Mouse (Mus musculus): ENCODE measurements around the gene Map3k20.

Map3k20 gene

DNA sequence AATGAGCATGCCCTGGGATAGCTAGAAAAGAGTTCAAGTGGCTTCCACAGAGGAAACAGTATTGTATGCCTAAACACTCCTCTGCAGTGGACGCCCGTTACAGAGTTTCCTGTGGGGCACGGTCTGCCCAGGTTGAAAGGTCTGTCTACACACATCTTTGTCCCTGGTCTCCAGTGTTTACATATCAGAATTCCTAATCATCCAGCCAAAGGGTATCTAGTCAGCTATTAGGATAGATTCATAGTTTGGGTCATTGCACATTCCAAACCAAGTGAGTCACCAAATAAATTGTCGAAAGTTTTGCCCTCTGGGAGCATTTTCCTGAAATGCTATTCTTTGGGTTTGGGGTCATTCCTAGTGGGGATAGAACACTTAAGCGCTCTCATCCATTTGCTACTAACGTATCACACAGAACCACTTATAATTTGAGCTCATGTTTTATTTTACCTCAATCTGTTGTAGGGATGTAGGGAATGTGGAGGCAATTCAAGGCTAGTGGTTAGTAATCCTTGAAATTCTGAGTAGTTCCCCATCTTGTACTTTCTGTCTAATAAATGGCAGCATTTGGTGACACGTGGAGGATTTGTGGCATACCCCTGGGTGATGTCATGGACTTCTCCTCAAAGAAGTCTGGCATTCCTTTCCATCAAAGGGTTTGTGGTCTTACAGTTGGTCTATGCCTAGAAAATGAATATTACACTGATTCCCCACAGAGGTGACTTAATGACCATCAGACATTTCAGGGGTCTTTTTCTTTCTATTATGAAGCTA, 33.8 kb downstream of the Map3k20 start:
- in situ Hi-C loops (cut with MboI, MseI): no loop called here

DNA sequence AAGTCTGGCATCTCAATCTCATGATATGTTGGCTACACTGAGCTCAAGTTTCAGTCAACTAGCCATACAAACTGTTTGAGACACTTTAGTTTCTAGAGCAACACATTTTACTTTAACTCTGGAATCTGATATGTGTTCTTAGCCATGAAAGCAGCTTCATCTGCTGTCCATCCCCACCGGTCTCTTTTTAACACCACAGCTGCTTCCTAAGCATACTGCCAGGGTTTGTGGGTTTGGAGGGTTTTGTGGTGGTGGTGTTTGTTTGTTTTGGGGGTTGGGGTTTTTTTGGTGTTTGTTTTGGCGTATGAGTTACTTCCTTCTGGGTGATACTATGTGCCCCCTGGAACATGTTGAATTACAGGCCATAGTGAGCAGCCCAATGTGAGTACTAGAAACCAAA, 35.2 kb downstream of the Map3k20 start:
- in situ Hi-C loops (cut with MboI, MseI): loop anchor here in 1 of 2 experiments (10.0 kb wide), 2 partner anchors 76 to 566 kb away; no protein-coding TSS in a partner anchor

DNA sequence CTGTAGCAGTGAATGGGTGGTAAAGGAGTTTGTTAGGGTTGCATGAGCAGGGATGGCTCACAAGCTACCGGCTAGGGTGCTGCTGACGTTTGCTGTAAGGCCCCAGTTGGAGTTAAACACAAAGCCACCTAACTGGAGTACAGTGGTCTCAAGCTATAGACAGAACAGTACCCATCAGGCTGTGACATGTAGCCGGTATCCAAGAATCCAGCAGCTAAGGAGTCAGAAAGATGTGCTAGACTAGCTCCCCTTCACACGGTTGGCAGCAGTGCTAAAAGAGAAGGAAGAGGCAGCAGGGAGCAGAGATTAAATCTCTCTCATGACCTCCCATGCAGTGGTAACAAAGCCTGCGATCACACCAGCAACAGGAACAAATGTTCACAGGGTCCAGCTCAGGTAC, 36.2 kb downstream of the Map3k20 start:
- in situ Hi-C loops (cut with MboI, MseI): loop anchor here in 1 of 2 experiments (10.0 kb wide), 2 partner anchors 77 to 567 kb away; no protein-coding TSS in a partner anchor

DNA sequence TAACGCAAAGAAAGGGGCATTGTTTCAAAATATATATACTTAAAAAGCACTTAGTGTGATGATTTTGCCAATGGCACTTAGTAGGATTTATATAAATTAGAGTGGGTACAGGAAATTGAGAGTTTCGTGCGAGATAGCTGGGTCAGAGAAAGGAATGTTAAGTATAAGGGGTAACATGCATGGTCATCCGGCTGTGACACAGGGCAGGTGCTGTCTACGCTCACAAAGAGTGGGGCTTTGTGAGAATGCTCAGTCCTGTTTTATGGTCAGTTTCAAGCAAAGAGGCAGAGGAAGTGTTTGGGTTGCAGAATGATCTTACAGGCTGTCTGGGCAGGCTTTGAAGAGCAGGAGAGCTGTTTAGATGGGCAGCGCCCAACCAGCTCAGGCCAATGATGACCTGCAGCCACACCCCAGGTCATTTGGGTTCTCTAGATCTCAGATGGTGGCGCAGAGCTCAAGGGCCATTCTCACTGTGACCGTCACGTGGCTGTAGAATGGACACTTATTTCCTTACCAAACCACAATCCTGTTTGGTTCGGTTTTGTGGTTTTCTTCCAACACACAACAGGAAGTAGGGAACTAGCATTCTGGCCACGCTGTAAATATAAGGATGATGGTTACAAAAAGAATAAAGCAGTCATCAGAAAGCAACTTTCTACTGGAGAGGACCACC, 37.4 kb downstream of the Map3k20 start:
- in situ Hi-C loops (cut with MboI, MseI): loop anchor here in 1 of 2 experiments (10.0 kb wide), 2 partner anchors 78 to 568 kb away; no protein-coding TSS in a partner anchor

DNA sequence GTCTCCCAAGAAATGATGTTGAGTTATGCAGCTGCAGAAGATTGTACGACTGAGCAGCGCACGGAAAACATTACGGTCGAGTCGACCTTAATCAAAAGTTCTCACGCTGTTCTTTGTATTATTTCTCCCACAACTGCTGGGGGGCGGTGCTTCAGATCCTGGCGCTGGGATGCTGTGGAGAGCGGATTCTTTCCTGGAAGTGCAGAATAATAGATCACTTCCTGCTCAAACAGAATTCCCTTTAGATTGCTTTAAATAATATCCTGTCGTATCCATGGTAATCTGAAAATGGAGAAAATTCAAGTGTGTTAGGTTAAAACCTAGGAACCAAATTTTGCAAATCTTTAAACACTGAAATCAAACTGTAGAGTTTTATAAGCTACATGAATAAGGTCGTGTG, 39.0 kb downstream of the Map3k20 start:
- in situ Hi-C loops (cut with MboI, MseI): loop anchor here in 1 of 2 experiments (10.0 kb wide), 2 partner anchors 80 to 570 kb away; no protein-coding TSS in a partner anchor

DNA sequence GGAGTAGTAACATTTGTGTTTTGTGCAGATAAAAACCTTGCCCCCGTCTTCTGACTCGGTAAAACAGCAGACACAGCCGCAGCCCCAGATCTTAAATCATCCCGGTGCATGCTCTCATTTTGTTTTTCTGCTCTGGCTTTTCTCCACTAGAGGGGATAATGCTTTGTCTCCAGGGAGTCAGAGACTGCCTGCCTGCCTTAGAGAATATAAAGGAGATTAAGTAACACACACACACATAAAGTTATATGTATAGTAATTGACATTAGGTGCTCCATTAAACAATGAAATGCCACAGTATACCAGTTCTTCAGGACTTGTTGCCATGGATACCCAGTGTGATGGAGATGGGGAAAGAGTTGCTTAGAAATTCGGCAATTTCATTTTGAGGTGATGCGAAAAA, 41.1 kb downstream of the Map3k20 start:
- in situ Hi-C loops (cut with MboI, MseI): loop anchor here (5.0 to 10.0 kb wide), 3 partner anchors 51 to 572 kb away; no protein-coding TSS in a partner anchor

DNA sequence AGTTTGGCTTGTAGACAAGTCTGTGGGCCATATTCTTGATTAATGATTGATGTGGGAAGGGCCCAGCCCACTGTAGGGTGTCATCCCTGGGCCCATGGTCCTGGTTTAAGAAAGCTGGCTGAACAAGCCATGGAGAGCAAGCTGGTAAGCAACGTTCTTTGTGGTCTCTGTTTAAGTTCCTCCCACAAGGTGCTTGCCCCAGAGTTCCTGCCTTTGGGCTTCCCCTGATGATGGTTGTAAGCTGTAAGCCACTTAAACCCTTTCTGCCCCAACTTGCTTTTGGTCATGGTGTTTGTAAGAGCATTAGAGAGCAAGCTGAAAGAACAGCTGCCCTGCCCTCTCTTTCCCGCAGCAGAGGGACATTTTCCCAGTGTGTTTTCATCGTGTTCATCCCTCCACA, 43.0 kb downstream of the Map3k20 start:
- in situ Hi-C loops (cut with MboI, MseI): loop anchor here (5.0 to 10.0 kb wide), 3 partner anchors 49 to 574 kb away; no protein-coding TSS in a partner anchor

DNA sequence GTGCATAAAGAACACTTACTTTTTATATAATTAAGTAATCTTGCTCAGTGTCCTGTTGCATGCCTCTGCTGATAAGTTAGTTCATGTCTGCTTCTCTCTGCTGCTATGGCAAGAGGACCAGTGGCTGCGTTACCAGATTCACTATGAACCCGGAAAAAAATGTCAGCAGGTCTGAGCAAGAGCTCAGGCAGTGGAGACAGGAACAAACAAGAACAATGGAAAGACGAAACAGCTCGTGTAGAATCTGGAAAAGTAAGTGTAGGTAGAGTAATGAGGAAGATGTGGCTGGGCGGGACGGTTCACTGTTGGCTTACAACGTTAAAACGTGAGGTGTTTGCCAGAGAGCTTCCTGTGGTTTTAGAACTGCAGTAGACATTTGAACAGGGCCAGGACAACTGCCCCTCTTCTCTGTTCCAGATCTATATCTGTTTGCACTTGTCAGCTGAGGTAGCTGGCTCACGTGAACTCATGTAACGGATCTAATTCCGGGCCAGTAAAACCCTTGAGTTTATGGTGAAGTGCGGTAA, 45.6 kb downstream of the Map3k20 start:
- in situ Hi-C loops (cut with MboI, MseI): no loop called here

DNA sequence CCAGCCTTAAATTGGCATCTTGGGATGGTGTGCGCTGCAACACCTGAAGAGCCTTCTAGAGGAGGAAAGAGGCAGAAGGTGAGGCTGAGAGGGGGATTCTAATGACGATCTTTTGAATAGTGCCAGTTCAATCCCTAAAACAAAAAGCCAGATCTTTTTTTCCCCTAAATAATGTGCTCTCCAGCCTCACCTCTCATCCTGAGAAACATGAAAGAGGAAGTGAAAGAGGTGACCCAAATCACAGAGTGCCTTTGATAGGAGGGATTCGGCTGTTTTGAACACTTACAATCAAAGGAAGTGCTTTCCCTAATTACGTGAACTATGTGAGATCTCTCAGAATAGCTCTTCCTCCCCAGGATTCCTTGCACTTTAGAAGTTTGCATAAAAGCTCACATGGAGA, 46.6 kb downstream of the Map3k20 start:
- in situ Hi-C loops (cut with MboI, MseI): no loop called here

DNA sequence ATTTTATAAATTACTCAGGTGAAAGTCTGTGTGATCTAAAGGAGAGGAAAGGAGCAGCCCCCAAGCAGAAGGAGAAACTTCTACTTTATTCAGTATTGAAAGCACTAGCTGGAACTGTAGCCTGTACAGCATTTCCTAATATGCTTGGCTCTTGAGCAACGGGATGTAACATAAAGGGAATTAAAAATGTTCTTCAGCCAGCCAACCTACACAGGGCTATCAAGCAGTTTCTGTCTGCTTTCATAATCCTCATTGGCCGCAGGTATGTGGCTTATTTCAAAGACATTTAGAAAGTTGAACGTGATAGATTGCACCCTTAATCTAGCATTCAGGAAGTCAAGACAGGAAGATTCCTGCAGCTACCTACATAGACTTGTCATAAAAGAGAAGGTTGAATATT, 47.8 kb downstream of the Map3k20 start:
- in situ Hi-C loops (cut with MboI, MseI): no loop called here

DNA sequence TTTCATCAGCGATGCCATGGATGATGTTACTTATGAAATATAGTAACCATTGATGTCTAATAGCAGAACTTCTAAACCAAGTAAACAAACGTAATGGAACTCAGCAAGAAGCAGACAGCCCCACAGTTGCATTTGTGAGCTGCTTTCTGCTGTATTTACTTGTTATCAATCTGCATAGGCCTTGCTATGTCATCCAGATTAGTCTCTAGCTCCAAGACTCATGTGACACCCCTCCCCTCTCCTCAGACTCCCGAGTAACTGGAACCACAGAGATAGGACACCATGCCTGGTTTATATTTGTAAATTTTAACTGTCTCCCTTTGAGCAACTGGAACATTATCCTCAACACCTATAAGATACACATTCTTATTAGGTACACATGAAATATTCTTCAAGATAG, 51.4 kb downstream of the Map3k20 start:
- in situ Hi-C loops (cut with MboI, MseI): no loop called here

DNA sequence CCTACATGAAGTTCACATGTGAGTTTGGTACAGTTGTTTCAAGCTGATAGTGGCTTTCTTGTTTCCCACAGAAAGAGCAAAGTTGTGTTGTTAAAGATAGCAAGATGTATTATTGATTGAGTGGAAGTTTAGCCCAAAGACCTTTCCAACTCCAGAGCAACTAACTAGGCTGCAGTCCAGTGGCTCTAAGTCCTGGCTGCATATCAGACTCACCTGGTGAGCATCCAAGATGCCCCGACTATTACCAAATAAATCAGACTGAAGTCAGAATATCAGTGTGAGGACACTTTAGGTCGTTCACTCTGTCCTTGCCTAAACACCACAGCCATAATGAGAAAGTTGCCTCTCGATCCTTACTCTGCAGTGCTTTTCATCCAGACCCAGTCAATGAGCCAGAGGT, 59.8 kb downstream of the Map3k20 start:
- in situ Hi-C loops (cut with MboI, MseI): no loop called here

DNA sequence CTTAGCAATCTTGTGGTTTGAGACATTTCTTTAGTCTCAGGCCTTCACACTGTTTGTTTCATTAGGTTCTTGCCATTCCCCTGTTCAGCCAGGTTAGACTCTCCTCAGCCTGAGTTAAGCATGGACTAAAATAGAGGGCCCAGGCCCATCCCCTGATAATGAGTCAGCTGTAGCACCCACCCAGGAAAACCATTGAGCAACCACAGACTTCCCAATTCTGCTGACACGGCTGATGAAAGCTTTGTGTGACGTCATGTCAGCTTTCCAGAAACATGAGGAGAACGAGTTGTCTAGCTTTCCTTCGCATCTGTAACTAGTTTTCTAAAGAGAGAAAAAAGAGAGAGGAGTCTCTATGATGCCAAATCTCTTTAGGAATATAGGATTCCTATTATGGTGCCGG, 65.9 kb downstream of the Map3k20 start:
- in situ Hi-C loops (cut with MboI, MseI): no loop called here

DNA sequence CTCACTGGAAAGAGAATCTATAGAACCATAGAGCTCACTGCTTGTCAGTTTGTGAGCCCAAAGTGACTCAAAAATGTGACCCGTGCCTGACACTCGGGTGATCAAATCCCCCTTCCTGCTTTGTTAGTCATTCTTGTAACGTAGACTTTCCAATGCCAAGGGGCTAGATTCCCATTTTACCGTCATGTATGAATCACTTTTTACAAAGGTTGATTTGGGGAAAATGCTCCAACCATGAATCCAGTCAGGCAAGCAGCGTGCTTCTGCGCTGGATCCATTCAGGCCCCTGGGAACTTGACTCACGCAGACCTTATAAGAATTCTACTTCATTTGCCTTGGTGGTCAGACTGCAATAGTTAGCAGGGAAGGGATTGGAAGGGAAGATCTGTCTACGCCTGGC, 66.3 kb downstream of the Map3k20 start:
- in situ Hi-C loops (cut with MboI, MseI): no loop called here

DNA sequence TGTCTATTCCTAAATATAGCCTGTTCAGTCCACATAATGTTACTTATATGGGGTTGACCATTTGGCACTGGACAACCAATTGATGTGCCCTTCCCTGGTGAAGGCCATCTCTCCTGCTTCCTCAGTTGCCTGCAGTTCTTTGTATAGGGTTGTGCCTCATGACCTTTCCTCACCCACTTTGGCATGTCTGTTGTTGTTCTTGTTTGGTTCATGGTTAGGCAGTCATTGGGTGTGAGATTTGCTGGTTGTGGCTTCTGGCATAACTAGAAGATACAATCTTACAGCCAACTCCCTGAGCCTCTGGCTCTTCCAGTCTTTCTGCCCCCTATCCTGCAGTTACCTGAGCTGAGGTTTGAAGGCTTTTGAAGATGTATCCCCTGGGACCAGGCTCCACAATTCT, 67.3 kb downstream of the Map3k20 start:
- in situ Hi-C loops (cut with MboI, MseI): no loop called here

DNA sequence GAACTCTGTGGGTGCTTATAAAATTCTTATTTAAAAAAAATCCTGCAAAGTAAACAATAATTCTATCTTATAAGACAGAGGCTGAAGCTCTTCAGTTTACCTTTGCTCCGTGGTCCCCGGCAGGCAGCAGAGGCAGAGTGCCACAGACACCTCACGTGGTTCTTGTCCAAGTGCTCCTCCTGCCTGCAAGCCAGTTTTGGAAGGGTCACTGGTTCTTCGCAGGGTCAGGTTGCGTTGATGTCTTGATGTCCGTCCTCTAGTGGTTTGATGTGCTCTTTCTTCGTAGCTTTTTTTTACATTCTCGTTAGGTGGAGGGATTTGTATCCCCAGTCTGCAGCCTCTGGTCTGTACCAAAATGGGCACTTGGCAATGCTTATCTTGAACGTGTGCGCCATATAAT, 71.0 kb downstream of the Map3k20 start:
- in situ Hi-C loops (cut with MboI, MseI): no loop called here

DNA sequence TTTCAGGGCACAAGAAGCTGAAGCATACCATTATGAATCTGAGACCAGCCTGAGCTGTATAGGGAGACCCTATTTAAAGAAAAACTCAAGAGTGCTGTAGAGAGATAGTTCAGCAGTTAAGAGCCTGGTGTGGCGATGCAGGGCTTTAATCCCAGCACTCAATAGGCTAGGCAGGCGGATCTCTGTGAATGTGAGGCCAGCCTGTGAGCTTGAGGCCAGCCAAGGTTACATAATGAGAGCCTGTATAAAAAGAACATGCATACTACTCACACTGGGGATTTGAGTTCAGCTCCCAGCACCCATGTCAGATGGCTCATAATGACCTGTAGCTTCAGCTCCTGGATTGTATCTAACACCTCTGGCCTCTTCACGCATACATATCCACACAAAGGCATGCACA, 76.1 kb downstream of the Map3k20 start:
- in situ Hi-C loops (cut with MboI, MseI): no loop called here

DNA sequence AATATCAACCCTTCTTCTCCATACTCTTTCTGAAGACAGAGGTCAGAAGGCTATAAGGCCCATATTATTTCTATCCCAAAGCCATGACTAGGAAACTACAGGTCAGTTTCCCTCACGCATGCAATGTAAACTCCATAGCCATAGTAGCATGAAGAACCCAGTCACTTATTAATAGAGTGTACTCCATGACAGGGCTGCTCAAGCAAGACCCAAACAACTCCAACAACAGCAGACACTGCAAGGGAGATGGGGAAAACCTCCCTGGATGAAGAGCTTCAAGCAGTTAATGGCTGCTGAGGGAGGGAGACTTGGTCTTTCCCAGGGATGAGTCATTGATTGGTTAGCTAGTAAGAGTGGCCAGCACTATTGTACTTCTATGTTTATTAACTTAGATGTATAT, 78.0 kb downstream of the Map3k20 start:
- in situ Hi-C loops (cut with MboI, MseI): no loop called here

DNA sequence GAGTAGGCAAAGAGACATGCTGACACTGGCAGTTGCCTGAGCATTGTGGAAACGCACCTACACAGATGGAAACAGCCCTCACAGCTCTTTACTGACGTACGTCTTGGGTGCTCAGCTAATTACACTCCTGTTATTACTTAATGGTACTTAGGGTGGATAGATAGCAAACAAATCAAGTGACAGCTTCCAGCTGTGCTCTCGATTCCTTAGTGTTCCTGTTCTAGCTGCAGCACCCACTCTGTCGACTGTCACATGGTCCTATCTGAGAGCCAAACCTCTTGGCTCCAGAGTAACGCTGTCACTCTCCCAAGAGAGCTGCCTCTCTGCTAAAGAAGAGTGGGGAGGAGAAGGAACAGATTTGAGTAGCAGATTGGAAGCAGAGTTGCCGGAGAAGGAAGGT, 80.5 kb downstream of the Map3k20 start:
- in situ Hi-C loops (cut with MboI, MseI): no loop called here

DNA sequence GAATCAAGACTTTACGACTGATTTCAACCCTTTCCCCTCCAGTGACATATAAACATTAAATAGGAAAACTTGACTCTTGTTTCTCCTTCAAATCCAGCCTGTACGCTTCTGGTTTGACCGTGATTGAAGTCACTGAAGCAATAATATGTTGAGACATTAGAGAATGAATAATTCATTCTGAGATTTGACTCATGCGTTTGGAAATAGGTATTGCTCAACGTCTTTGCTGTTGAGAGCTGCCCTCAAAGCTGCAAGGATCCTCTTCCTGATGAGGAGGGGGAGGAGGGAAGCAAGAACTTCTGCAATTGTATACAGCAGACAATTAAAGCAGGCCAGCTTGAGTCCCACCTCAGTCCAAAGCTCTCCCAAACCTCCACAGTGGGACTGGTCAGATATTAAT, 81.1 kb downstream of the Map3k20 start:
- in situ Hi-C loops (cut with MboI, MseI): no loop called here

DNA sequence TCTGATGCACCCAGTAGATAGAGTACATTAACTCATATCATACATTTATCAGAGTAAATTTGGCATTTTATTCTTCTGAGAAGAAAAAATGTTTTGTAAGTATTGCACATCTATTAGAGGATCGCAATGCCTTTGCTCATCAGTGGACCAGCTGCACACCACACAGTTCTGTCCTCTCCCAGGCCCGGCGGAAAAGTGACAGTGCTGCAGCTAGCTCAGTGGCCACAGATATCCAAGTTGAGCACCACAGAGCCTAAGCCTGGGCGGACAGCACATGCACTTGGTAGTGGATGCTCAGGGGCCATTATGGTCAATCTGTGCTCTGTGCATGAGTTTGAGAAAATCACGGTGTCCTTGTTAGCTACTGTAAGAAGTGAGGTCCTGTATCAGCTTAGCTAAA, 82.4 kb downstream of the Map3k20 start:
- in situ Hi-C loops (cut with MboI, MseI): no loop called here

DNA sequence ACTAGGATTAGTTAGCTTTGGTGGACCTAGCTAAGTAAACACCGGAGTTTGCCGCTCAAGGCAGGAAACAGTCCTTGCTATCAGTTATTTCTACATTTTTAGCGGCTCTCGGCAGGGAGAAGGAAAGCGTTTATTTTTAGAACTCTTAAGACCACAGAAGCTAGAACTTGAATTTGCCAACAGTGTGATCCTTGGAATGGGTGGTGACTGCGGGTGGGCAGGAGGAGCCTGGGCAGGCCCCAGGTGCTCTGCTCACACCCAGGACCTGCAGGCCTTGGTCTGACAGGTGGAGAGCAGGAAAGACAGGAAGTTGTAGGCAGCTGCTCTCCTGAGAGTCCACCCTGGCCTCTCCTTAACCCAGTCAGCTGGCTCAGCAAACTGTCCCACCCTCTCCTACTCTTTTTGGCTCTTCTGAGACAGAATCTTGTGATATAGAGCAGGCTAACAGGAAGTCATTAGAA, 83.7 kb downstream of the Map3k20 start:
- in situ Hi-C loops (cut with MboI, MseI): no loop called here

DNA sequence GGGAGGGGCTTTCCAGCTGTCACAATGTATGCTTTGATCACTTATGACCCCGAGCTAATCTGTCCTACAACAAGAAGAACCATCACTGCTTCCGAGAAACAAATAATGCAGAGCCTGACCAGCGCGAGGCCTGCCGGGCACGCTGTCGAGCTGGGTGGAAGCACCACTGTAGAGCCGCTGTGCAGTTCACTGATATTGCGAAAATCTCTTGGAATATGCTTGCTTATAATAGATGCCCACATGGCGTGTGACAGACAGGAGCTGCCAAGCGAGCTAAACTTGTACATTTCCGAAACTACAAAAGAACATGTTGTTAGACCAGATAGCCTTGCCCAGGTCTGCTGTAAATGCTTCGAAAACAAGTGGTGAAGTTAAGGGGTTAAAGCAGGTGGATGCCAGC, 86.7 kb downstream of the Map3k20 start:
- in situ Hi-C loops (cut with MboI, MseI): no loop called here
